Mouse (Mus musculus): ENCODE data around the gene Pdzd2. TPM values are rescaled to one million over a fixed set of nuclear protein-coding genes. Genes with fewer than 3 reads are reported as not detected.

The Pdzd2 gene
- polyA plus RNA-seq, 1 experiment, result 4.2 TPM

- 46% methylated on average over 6 of the region's 6 CpGs for WGBS
- H3K4me1 ChIP-seq (replicated peaks; ENCODE audit: control insufficient read depth, insufficient read depth, low read length), result peaks cover 34% of the 10 kb centered on the region
- no peak for DNase-seq
- TF ChIP-seq CTCF (IDR thresholded peaks at IDR 0.05; ENCODE audit: borderline replicate concordance, control insufficient read depth, extremely low read depth, insufficient read depth, low read length, poor library complexity) (no peak), POLR2A (IDR thresholded peaks at IDR 0.05; ENCODE audit: control insufficient read depth, extremely low read depth, insufficient read depth, low read length, poor library complexity) (no peak)
- H3K4me3 ChIP-seq (ENCODE audit: control insufficient read depth, insufficient read depth, low read length), result no peak overlapping the region
- H3K27me3 ChIP-seq (ENCODE audit: control insufficient read depth, insufficient read depth, low read length), result no peaks in the 10 kb centered on the region
- no peak overlapping the region for H3K27ac ChIP-seq (ENCODE audit: control insufficient read depth, insufficient read depth, low read length)
- no peaks in the 10 kb centered on the region for H3K36me3 ChIP-seq (ENCODE audit: control insufficient read depth, insufficient read depth, low read length)
These were observed 300.4 kb downstream of the Pdzd2 start for GRCm38 (mm10) chr15:12439351-12439751.

DNA sequence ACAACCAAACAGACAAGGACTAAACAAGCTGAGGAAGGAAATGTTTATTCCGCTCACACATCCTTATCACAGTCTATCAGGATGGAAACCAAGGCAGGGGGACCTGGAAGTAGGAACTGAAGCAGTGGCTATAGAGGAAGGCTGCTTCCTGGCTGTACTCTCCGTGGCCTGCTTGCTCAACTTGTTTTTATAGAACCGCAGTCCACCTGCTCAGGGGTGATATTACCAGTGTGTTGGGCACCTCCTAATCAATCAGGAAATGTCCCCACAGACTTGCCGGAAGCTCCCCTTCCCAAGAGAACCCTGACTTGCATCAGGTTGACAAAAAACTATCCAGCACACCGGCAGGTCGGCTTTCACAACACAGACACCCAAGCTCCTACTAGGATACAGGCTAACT is 301.0 kb downstream of the Pdzd2 start:
- Histone ChIP-seq H3K4me1 (replicated peaks; ENCODE audit: control insufficient read depth, insufficient read depth, low read length) (peaks cover 36% of the 10 kb centered on the region), H3K4me3 (ENCODE audit: control insufficient read depth, insufficient read depth, low read length) (no peak overlapping the region), H3K27me3 (ENCODE audit: control insufficient read depth, insufficient read depth, low read length) (no peaks in the 10 kb centered on the region), H3K36me3 (ENCODE audit: control insufficient read depth, insufficient read depth, low read length) (no peaks in the 10 kb centered on the region), H3K27ac (ENCODE audit: control insufficient read depth, insufficient read depth, low read length) (no peak overlapping the region)
- WGBS, result 62% methylated on average over 6 of the region's 6 CpGs
- TF ChIP-seq CTCF (IDR thresholded peaks at IDR 0.05; ENCODE audit: borderline replicate concordance, control insufficient read depth, extremely low read depth, insufficient read depth, low read length, poor library complexity) (no peak), POLR2A (IDR thresholded peaks at IDR 0.05; ENCODE audit: control insufficient read depth, extremely low read depth, insufficient read depth, low read length, poor library complexity) (no peak)
- DNase-seq, result no peak

DNA sequence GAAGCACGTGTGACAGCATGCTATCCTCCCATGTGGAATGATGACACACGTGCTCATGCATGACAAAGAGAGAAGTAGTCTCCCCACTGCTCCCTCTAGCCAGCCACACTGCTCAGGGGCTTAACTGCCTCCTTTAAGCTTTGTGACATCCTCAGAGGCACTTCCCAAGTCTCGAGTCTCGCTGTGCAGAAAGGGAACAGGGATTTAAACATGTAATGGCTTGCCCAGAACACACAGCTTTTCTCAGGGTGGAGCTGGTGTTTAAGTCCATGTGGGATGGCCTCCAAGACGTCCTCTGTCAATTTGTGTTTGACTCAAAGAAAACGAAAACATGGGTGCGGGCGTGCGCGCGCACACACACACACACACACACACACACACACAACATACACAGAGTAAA is 301.6 kb downstream of the Pdzd2 start:
- TF ChIP-seq POLR2A (IDR thresholded peaks at IDR 0.05; ENCODE audit: control insufficient read depth, extremely low read depth, insufficient read depth, low read length, poor library complexity) (no peak), CTCF (IDR thresholded peaks at IDR 0.05; ENCODE audit: borderline replicate concordance, control insufficient read depth, extremely low read depth, insufficient read depth, low read length, poor library complexity) (no peak)
- no peak for DNase-seq
- Histone ChIP-seq H3K4me1 (replicated peaks; ENCODE audit: control insufficient read depth, insufficient read depth, low read length) (peaks cover 38% of the 10 kb centered on the region), H3K36me3 (ENCODE audit: control insufficient read depth, insufficient read depth, low read length) (no peaks in the 10 kb centered on the region), H3K4me3 (ENCODE audit: control insufficient read depth, insufficient read depth, low read length) (no peak overlapping the region), H3K27me3 (ENCODE audit: control insufficient read depth, insufficient read depth, low read length) (no peaks in the 10 kb centered on the region), H3K27ac (ENCODE audit: control insufficient read depth, insufficient read depth, low read length) (no peak overlapping the region)
- WGBS, result 87% methylated on average over 11 of the region's 11 CpGs

- Histone ChIP-seq H3K4me3 (ENCODE audit: control insufficient read depth, insufficient read depth, low read length) (no peak overlapping the region), H3K27me3 (ENCODE audit: control insufficient read depth, insufficient read depth, low read length) (no peaks in the 10 kb centered on the region), H3K4me1 (replicated peaks; ENCODE audit: control insufficient read depth, insufficient read depth, low read length) (peaks cover 40% of the 10 kb centered on the region), H3K27ac (ENCODE audit: control insufficient read depth, insufficient read depth, low read length) (peak overlapping the region; percentile 26; the same call in 1 of the 2 replicates), H3K36me3 (ENCODE audit: control insufficient read depth, insufficient read depth, low read length) (no peaks in the 10 kb centered on the region)
- WGBS, result 15% methylated on average over 8 of the region's 8 CpGs
- TF ChIP-seq CTCF (IDR thresholded peaks at IDR 0.05; ENCODE audit: borderline replicate concordance, control insufficient read depth, extremely low read depth, insufficient read depth, low read length, poor library complexity) (no peak), POLR2A (IDR thresholded peaks at IDR 0.05; ENCODE audit: control insufficient read depth, extremely low read depth, insufficient read depth, low read length, poor library complexity) (no peak)
- DNase-seq, result peak; percentile 70
These were observed 303.8 kb downstream of the Pdzd2 start for GRCm38 (mm10) chr15:12435910-12436309.

GRCm38 (mm10) chr15:12433893-12434599 is 305.7 kb downstream of the Pdzd2 start:
- Histone ChIP-seq H3K27ac (ENCODE audit: control insufficient read depth, insufficient read depth, low read length) (no peak overlapping the region), H3K4me1 (replicated peaks; ENCODE audit: control insufficient read depth, insufficient read depth, low read length) (peaks cover 32% of the 10 kb centered on the region), H3K4me3 (ENCODE audit: control insufficient read depth, insufficient read depth, low read length) (no peak overlapping the region), H3K27me3 (ENCODE audit: control insufficient read depth, insufficient read depth, low read length) (no peaks in the 10 kb centered on the region), H3K36me3 (ENCODE audit: control insufficient read depth, insufficient read depth, low read length) (no peaks in the 10 kb centered on the region)
- DNase-seq, result no peak
- no peak for TF ChIP-seq POLR2A (IDR thresholded peaks at IDR 0.05; ENCODE audit: control insufficient read depth, extremely low read depth, insufficient read depth, low read length, poor library complexity)
- TF ChIP-seq CTCF (IDR thresholded peaks at IDR 0.05; ENCODE audit: borderline replicate concordance, control insufficient read depth, extremely low read depth, insufficient read depth, low read length, poor library complexity), result no peak
- 89% methylated on average over 19 of the region's 19 CpGs for WGBS

- Histone ChIP-seq H3K4me3 (ENCODE audit: control insufficient read depth, insufficient read depth, low read length) (no peak overlapping the region), H3K4me1 (replicated peaks; ENCODE audit: control insufficient read depth, insufficient read depth, low read length) (peaks cover 32% of the 10 kb centered on the region), H3K36me3 (ENCODE audit: control insufficient read depth, insufficient read depth, low read length) (no peaks in the 10 kb centered on the region), H3K27me3 (ENCODE audit: control insufficient read depth, insufficient read depth, low read length) (no peaks in the 10 kb centered on the region), H3K27ac (ENCODE audit: control insufficient read depth, insufficient read depth, low read length) (no peak overlapping the region)
- DNase-seq, result no peak
- TF ChIP-seq POLR2A (IDR thresholded peaks at IDR 0.05; ENCODE audit: control insufficient read depth, extremely low read depth, insufficient read depth, low read length, poor library complexity), result no peak
These were observed 306.8 kb downstream of the Pdzd2 start for GRCm38 (mm10) chr15:12432879-12433278.

- no peak for DNase-seq
- H3K27ac ChIP-seq (ENCODE audit: control insufficient read depth, insufficient read depth, low read length), result no peak overlapping the region
- WGBS, result 97% methylated on average over 1 of the region's 1 CpGs
- H3K36me3 ChIP-seq (ENCODE audit: control insufficient read depth, insufficient read depth, low read length), result no peaks in the 10 kb centered on the region
- H3K4me1 ChIP-seq (replicated peaks; ENCODE audit: control insufficient read depth, insufficient read depth, low read length), result peaks cover 32% of the 10 kb centered on the region
- no peak for TF ChIP-seq POLR2A (IDR thresholded peaks at IDR 0.05; ENCODE audit: control insufficient read depth, extremely low read depth, insufficient read depth, low read length, poor library complexity)
- no peak for TF ChIP-seq CTCF (IDR thresholded peaks at IDR 0.05; ENCODE audit: borderline replicate concordance, control insufficient read depth, extremely low read depth, insufficient read depth, low read length, poor library complexity)
- no peak overlapping the region for H3K4me3 ChIP-seq (ENCODE audit: control insufficient read depth, insufficient read depth, low read length)
- no peaks in the 10 kb centered on the region for H3K27me3 ChIP-seq (ENCODE audit: control insufficient read depth, insufficient read depth, low read length)
These were observed 307.4 kb downstream of the Pdzd2 start for GRCm38 (mm10) chr15:12432320-12432719.
